Mouse (Mus musculus) lung, adult 10 weeks (tissue): ENCODE data around the gene Fkbp3. TPM values are rescaled to one million over a fixed set of nuclear protein-coding genes. Genes with fewer than 3 reads are reported as not detected.

Experiments
- polyA plus RNA-seq: library from polyadenylated mRNA; stranded (reverse); fragments of 350-450 nt; fragmentation: Illumina TruSeq; extraction: RNeasy Lipid Tissue Mini Kit (QIAGEN cat#74804); gene quantifications from one replicate; pipeline ENCODE4 v1.2.3, GENCODE M21; 2014; ENCODE audit warnings: low read depth, low replicate concordance; ENCODE audit not compliant: insufficient read depth

The Fkbp3 gene
- 63.9 TPM for polyA plus RNA-seq

DNA sequence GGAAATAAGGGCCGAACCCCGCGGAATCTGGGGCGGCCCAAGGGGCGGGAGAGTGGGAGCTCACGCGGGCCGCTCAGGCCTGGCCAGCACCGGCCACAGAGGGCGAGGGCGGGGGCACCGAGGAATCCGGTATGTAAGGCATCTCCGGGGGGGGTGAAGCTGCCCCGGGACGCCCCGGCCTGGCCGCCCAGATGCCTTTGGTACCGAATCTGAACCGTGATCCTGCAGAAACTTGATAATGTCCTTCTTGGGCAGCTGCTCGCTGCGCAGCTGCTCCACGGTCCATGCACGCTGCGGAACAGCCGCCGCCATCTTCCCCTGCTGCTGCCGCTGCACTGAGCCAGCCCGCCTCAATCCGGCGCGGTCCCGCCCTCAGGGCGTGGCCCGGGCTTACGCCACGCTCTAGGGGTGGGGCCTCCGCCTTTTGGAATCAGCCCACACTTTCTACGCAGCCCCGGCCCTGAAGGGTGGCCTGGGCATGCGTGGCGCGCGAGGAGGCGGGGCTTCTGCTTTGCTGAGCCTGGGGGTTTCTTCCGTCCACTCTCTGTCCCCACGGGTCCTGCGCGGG, at the start of gene Fkbp3:
Gene Fkbp3 (minus strand): TSS at position 397 of the 568 bp plus-strand sequence.

GRCm38 (mm10) chr12:65075085-65075732, 1.4 kb upstream of the Fkbp3 start, which contains the start of gene Fancm:
Gene Fancm, plus strand, starts transcription at chr12:65075603.

DNA sequence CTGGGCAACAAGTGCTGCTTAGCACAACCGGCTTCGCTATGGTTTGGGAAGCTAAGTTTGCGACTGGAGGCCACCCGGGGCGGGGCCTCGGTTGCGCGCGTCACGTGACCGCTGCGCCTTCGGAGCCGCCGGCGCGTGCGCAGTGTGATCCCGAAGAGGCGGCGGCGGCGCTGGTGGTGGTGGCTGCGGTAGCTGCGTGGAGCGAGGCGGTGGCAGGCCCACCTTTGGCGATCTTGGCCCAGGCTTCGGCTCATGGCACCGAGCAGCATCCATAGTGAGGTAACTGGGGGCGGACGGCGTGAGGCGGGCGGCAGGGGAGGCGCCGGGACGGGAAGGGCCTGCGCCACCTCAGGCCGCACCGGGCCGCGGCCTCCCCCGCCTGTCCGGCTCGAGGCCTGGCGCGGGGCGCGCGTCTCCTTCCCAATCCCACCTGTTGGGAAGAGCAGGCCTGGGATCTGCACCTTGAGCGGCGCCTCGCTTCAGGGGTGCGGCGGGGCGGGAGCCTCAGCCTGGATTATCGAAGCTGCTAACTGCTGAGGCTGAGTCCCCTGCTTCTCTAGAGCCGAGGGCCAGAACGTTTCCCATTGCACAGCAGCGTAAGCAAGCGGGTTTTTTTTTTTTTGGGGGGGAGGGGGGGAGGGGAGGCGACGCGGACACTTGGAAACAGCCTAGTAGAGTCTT, 37.5 kb downstream of the Fkbp3 start, which contains the start of gene Prpf39:
Gene Prpf39 (plus strand): TSS at position 144 of the 681 bp plus-strand sequence.

Other genes with a start within 250 kb of the Fkbp3 start
- gene Gm527, start 156.1 kb downstream of the Fkbp3 start, polyA plus RNA-seq, result 3.8 TPM
- 3.7 TPM for gene Klhl28, start 108.5 kb downstream of the Fkbp3 start, polyA plus RNA-seq
- 10.8 TPM for gene Togaram1, start 108.2 kb downstream of the Fkbp3 start, polyA plus RNA-seq
- 13.3 TPM for gene Prpf39, start 37.7 kb downstream of the Fkbp3 start, polyA plus RNA-seq
- gene Fancm, start 1.6 kb upstream of the Fkbp3 start, polyA plus RNA-seq, result 0.50 TPM
- gene Mis18bp1, start 98.6 kb upstream of the Fkbp3 start, polyA plus RNA-seq, result 0.24 TPM
- not detected for gene Wdr20rt, start 151.5 kb upstream of the Fkbp3 start, polyA plus RNA-seq